Mouse (Mus musculus) lung, embryonic 14.5 days (tissue): Measurements from ENCODE around the gene Vmn1r235. TPM values are rescaled to one million over a fixed set of nuclear protein-coding genes. Genes with fewer than 3 reads are reported as not detected.
"Not testable (repeated sequence)": the region's sequence is repeated elsewhere in the genome, so short reads cannot be mapped to it uniquely, and the experiment has no call there.

Experiments
- ATAC-seq: fragments of 200-750 bp; cut with Nextera tagmentation; 2 replicates; pipeline ENCODE4 v1.8.0; 2017; ENCODE audit warnings: mild to moderate bottlenecking, moderate TSS enrichment, moderate library complexity; ENCODE audit not compliant: insufficient read depth
- DNase-seq: peaks from one replicate; pipeline ENCODE4 v3.0.0-alpha.2; 2015
- H3K27ac ChIP-seq: fragments of 300-500 bp; sonication (generic); 2 replicates; pipeline ENCODE4 v1.5.1; 2014; ENCODE audit warnings: low read depth, mild to moderate bottlenecking, moderate library complexity
- H3K27me3 ChIP-seq: fragments of 300-500 bp; sonication (generic); 2 replicates; pipeline ENCODE4 v1.6.1; 2014; ENCODE audit warnings: low read length, control low read depth; ENCODE audit not compliant: insufficient read depth
- H3K36me3 ChIP-seq: fragments of 300-500 bp; sonication (generic); 2 replicates; pipeline ENCODE4 v1.6.1; 2014; ENCODE audit warnings: control low read depth; ENCODE audit not compliant: insufficient read depth
- H3K4me1 ChIP-seq: fragments of 300-500 bp; sonication (generic); 2 replicates; pipeline ENCODE4 v1.6.1; 2014; ENCODE audit warnings: antibody characterized with exemption, control low read depth; ENCODE audit not compliant: insufficient read depth
- H3K4me2 ChIP-seq: fragments of 300-500 bp; sonication (generic); 2 replicates; pipeline ENCODE4 v1.6.1; 2014; ENCODE audit warnings: mild to moderate bottlenecking
- H3K4me3 ChIP-seq: fragments of 300-500 bp; sonication (generic); 2 replicates; pipeline ENCODE4 v1.5.1; 2014; ENCODE audit warnings: low read depth, low read length
- H3K9ac ChIP-seq: fragments of 300-500 bp; sonication (generic); 2 replicates; pipeline ENCODE4 v1.6.1; 2014
- H3K9me3 ChIP-seq: fragments of 300-500 bp; sonication (generic); 2 replicates; pipeline ENCODE4 v1.6.1; 2016; ENCODE audit warnings: low read depth, low read length, control low read depth
- CTCF ChIP-seq: IDR thresholded peaks from 2 replicates; pipeline ENCODE4 v1.5.1; 2016; ENCODE audit warnings: antibody characterized with exemption, low read depth
- WGBS: fragments of 180-500 bp; shearing (Covaris S2); extraction: QIAGEN DNeasy Blood & Tissue Kit; methylation state at CpG from one replicate; pipeline ENCODE4 v1.1.7; 2014; 5-methylcytosine and 5-hydroxymethylcytosine counted together
- polyA plus RNA-seq: library from polyadenylated mRNA; unstranded; fragments of >200 nt; fragmentation: Nextera tagmentation; extraction: Ambion mirVana; gene quantifications from 2 replicates; pipeline ENCODE4 v1.2.1, GENCODE M21; 2014

Vmn1r235 gene
- not detected in 2 replicates for polyA plus RNA-seq

- TF ChIP-seq CTCF: no peak
- Histone ChIP-seq H3K4me3 (no peak within 1 kb of the TSS), H3K27ac (no peak within 1 kb of the TSS), H3K27me3 (no peaks in the 10 kb centered on the region), H3K9me3 (no peaks in the 10 kb centered on the region), H3K9ac (no peak within 1 kb of the TSS), H3K4me1 (no peaks in the 10 kb centered on the region), H3K36me3 (no peaks in the 10 kb centered on the region), H3K4me2 (no peak within 1 kb of the TSS)
- DNase-seq (no peak), ATAC-seq (no peak)
These were observed at the start of gene Vmn1r235 for GRCm38 (mm10) chr17:21256111-21256510. Gene Vmn1r235 (plus strand): TSS chr17:21256411.

- H3K9me3 ChIP-seq, H3K36me3 ChIP-seq, H3K4me2 ChIP-seq, DNase-seq, ATAC-seq, H3K27ac ChIP-seq, H3K9ac ChIP-seq, H3K4me1 ChIP-seq, H3K27me3 ChIP-seq, H3K4me3 ChIP-seq: not testable (repeated sequence)
- WGBS: 76% methylated on average over 1 of the region's 1 CpGs
These were observed 45.1 kb upstream of the Vmn1r235 start for GRCm38 (mm10) chr17:21211081-21211480.

GRCm38 (mm10) chr17:21225787-21226186 lies 30.4 kb upstream of the Vmn1r235 start, which contains the start of gene Vmn1r234:
Gene Vmn1r234 (plus strand): TSS chr17:21226087.
- H3K4me1 ChIP-seq: no peaks in the 10 kb centered on the region
- no peaks in the 10 kb centered on the region for H3K9me3 ChIP-seq
- 70% methylated on average over 1 of the region's 1 CpGs for WGBS
- no peak for TF ChIP-seq CTCF
- DNase-seq: no peak
- H3K9ac ChIP-seq: no peak within 1 kb of the TSS
- no peak within 1 kb of the TSS for H3K4me3 ChIP-seq
- no peak for ATAC-seq
- no peak within 1 kb of the TSS for H3K4me2 ChIP-seq
- no peaks in the 10 kb centered on the region for H3K27me3 ChIP-seq
- no peak within 1 kb of the TSS for H3K27ac ChIP-seq
- no peaks in the 10 kb centered on the region for H3K36me3 ChIP-seq

- Histone ChIP-seq H3K27ac (no peak overlapping the region), H3K9me3 (no peaks in the 10 kb centered on the region), H3K36me3 (no peaks in the 10 kb centered on the region), H3K4me3 (no peak overlapping the region), H3K4me1 (no peaks in the 10 kb centered on the region), H3K9ac (no peak overlapping the region), H3K4me2 (no peak overlapping the region), H3K27me3 (no peaks in the 10 kb centered on the region)
- 28% methylated on average over 9 of the region's 9 CpGs for WGBS
- DNase-seq (peak; percentile 84), ATAC-seq (peak; percentile 52; the same call in 1 of the 2 replicates)
- peak; percentile 66 for TF ChIP-seq CTCF
These were observed 24.6 kb upstream of the Vmn1r235 start for GRCm38 (mm10) chr17:21231654-21232053.

GRCm38 (mm10) chr17:21272103-21272502 lies 15.9 kb downstream of the Vmn1r235 start:
- no peak overlapping the region for H3K9ac ChIP-seq
- no peaks in the 10 kb centered on the region for H3K4me1 ChIP-seq
- no peak overlapping the region for H3K27ac ChIP-seq
- no peak overlapping the region for H3K4me3 ChIP-seq
- no peak; the same call in 1 of the 2 replicates for ATAC-seq
- 15% methylated on average over 4 of the region's 4 CpGs for WGBS
- no peaks in the 10 kb centered on the region for H3K36me3 ChIP-seq
- peak; percentile 55 for TF ChIP-seq CTCF
- H3K4me2 ChIP-seq: no peak overlapping the region
- DNase-seq: peak; percentile 83
- H3K9me3 ChIP-seq: no peaks in the 10 kb centered on the region
- H3K27me3 ChIP-seq: no peaks in the 10 kb centered on the region

GRCm38 (mm10) chr17:21282642-21283041 lies 26.4 kb downstream of the Vmn1r235 start, which contains the start of gene Vmn1r236:
Gene Vmn1r236 (plus strand): TSS chr17:21282942.
- TF ChIP-seq CTCF: no peak
- WGBS: 64% methylated on average over 3 of the region's 3 CpGs

GRCm38 (mm10) chr17:21284395-21284794 lies 28.2 kb downstream of the Vmn1r235 start:
- no peak for TF ChIP-seq CTCF
- no peak overlapping the region for H3K4me3 ChIP-seq
- H3K27ac ChIP-seq: no peak overlapping the region

More at GRCm38 (mm10) chr17:21282642-21283041, 26.4 kb downstream of the Vmn1r235 start, which contains the start of gene Vmn1r236:
- Histone ChIP-seq H3K4me1 (no peaks in the 10 kb centered on the region), H3K9ac (no peak within 1 kb of the TSS), H3K4me3 (no peak within 1 kb of the TSS), H3K4me2 (no peak within 1 kb of the TSS), H3K36me3 (no peaks in the 10 kb centered on the region), H3K9me3 (no peaks in the 10 kb centered on the region), H3K27me3 (no peaks in the 10 kb centered on the region), H3K27ac (no peak within 1 kb of the TSS)
- ATAC-seq (no peak), DNase-seq (no peak)

GRCm38 (mm10) chr17:21289695-21290094 lies 33.5 kb downstream of the Vmn1r235 start:
- no peak for TF ChIP-seq CTCF
- H3K36me3 ChIP-seq: no peaks in the 10 kb centered on the region
- H3K4me2 ChIP-seq: no peak overlapping the region
- no peak for ATAC-seq
- H3K27me3 ChIP-seq: no peaks in the 10 kb centered on the region
- H3K9ac ChIP-seq: no peak overlapping the region
- H3K27ac ChIP-seq: no peak overlapping the region
- H3K9me3 ChIP-seq: no peaks in the 10 kb centered on the region
- no peaks in the 10 kb centered on the region for H3K4me1 ChIP-seq
- no peak for DNase-seq
- no peak overlapping the region for H3K4me3 ChIP-seq

More at GRCm38 (mm10) chr17:21284395-21284794, 28.2 kb downstream of the Vmn1r235 start:
- H3K9me3 ChIP-seq: no peaks in the 10 kb centered on the region
- no peaks in the 10 kb centered on the region for H3K36me3 ChIP-seq
- H3K9ac ChIP-seq: no peak overlapping the region
- DNase-seq (no peak), ATAC-seq (no peak)
- no peaks in the 10 kb centered on the region for H3K4me1 ChIP-seq
- H3K27me3 ChIP-seq: no peaks in the 10 kb centered on the region
- no peak overlapping the region for H3K4me2 ChIP-seq
